Mouse (Mus musculus) limb, embryonic 13.5 days (tissue): ENCODE data around the gene Yy2. TPM values are rescaled to one million over a fixed set of nuclear protein-coding genes. Genes with fewer than 3 reads are reported as not detected.

Experiments
- ATAC-seq: fragments of 200-750 bp; cut with Nextera tagmentation; 2 replicates; pipeline ENCODE4 v1.8.0; 2017; ENCODE audit warnings: low read depth, moderate number of reproducible peaks, moderate TSS enrichment; ENCODE audit not compliant: low FRiP score
- H3K27ac ChIP-seq: fragments of 300-500 bp; sonication (generic); 2 replicates; pipeline ENCODE4 v1.5.1; 2015; ENCODE audit warnings: inconsistent platforms, mild to moderate bottlenecking, moderate library complexity
- H3K27me3 ChIP-seq: fragments of 300-500 bp; sonication (generic); 2 replicates; pipeline ENCODE4 v1.6.1; 2015; ENCODE audit warnings: mild to moderate bottlenecking, inconsistent platforms
- H3K36me3 ChIP-seq: fragments of 300-500 bp; sonication (generic); 2 replicates; pipeline ENCODE4 v1.6.1; 2015; ENCODE audit warnings: inconsistent platforms, mild to moderate bottlenecking, moderate library complexity
- H3K4me1 ChIP-seq: fragments of 300-500 bp; sonication (generic); 2 replicates; pipeline ENCODE4 v1.6.1; 2015; ENCODE audit warnings: inconsistent platforms
- H3K4me2 ChIP-seq: fragments of 300-500 bp; sonication (generic); replicated peaks from 2 replicates; pipeline ENCODE4 v1.6.1; 2015; ENCODE audit warnings: inconsistent platforms, mild to moderate bottlenecking, moderate library complexity
- H3K4me3 ChIP-seq: fragments of 300-500 bp; sonication (generic); 2 replicates; pipeline ENCODE4 v1.5.1; 2015; ENCODE audit warnings: moderate library complexity, mild to moderate bottlenecking, inconsistent platforms
- H3K9ac ChIP-seq: fragments of 300-500 bp; sonication (generic); 2 replicates; pipeline ENCODE4 v1.6.1; 2015; ENCODE audit warnings: mild to moderate bottlenecking, inconsistent platforms
- H3K9me3 ChIP-seq: fragments of 300-500 bp; sonication (generic); 2 replicates; pipeline ENCODE4 v1.6.1; 2016; ENCODE audit warnings: inconsistent platforms
- WGBS: fragments of 180-500 bp; shearing (Covaris S2); methylation state at CpG from one replicate; pipeline ENCODE4 v1.1.7; 2015; 5-methylcytosine and 5-hydroxymethylcytosine counted together
- polyA plus RNA-seq: library from polyadenylated mRNA; unstranded; fragments of >200 nt; fragmentation: Nextera tagmentation; extraction: Ambion mirVana; gene quantifications from 2 replicates; pipeline ENCODE4 v1.2.1, GENCODE M21; 2015

Gene Yy2
- polyA plus RNA-seq, 1 experiment from 2014 or later = 5.3 TPM

DNA sequence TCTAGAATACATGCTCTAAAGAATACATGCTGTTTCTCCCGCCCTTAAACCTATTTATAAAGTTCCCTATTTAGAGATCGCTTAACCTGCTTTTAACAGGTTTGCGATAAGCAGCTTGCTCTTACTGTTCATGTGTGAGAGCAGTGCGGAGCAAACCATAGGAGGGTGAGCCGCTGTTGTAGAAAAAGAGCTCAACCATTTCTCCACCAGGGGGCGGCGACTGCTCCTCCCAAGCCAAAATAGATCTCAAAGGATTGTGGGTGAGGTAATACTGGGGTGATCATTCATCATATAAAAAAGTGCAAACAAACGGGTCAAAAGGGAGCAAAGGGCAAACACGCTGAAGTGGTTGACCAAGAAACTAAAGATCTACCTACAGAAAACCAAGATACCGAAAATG is 5.0 kb downstream of the Yy2 start:
- H3K36me3 ChIP-seq = peaks cover 10% of the 10 kb centered on the region
- no peaks in the 10 kb centered on the region for H3K4me1 ChIP-seq
- H3K9me3 ChIP-seq = no peaks in the 10 kb centered on the region
- no peak overlapping the region for H3K27ac ChIP-seq
- 83% methylated on average over 10 of the region's 10 CpGs for WGBS
- H3K9ac ChIP-seq = no peak overlapping the region
- no peak for ATAC-seq
- no peaks in the 10 kb centered on the region for H3K27me3 ChIP-seq
- H3K4me2 ChIP-seq = no peak overlapping the region
- no peak overlapping the region for H3K4me3 ChIP-seq

DNA sequence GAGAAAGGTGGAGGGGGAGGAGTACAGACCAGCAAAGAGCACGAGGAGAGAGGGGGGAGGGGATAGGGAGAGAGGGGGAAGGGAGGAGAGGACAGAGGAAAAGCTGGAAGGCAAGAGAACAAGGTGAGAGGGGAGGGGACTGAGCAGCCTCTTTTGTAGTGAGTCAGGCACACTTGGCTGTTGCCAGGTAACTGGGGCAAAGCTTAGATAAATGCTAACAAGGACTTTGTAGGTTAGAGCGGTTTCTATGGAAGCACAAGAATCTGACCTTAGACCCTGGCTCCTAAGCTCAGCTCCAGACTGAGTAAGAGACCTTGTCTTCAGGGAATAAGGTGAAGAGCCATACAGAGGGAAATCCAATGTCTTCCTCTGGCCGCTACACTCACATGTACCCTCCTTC is 21.7 kb downstream of the Yy2 start:
- Histone ChIP-seq H3K4me1 (no peaks in the 10 kb centered on the region), H3K9ac (no peak overlapping the region), H3K4me3 (no peak overlapping the region), H3K36me3 (no peaks in the 10 kb centered on the region), H3K9me3 (no peaks in the 10 kb centered on the region), H3K4me2 (no peak overlapping the region), H3K27ac (no peak overlapping the region), H3K27me3 (no peaks in the 10 kb centered on the region)
- 47% methylated on average over 3 of the region's 3 CpGs for WGBS
- ATAC-seq = no peak

Other genes starting within 250 kb of the Yy2 start
- gene Phex, start 153.7 kb downstream of the Yy2 start, polyA plus RNA-seq = 2.9 and 3.6 TPM in 2 replicates
- gene Sms, start 76.7 kb downstream of the Yy2 start, polyA plus RNA-seq = 56.4 and 59.9 TPM in 2 replicates
- gene Mbtps2, start 29.7 kb upstream of the Yy2 start, polyA plus RNA-seq = 23.9 and 25.7 TPM in 2 replicates
- gene Smpx, start 129.9 kb upstream of the Yy2 start, polyA plus RNA-seq = 21.1 and 22.2 TPM in 2 replicates
- 1.4 TPM in 2 replicates for gene Klhl34, start 249.4 kb upstream of the Yy2 start, polyA plus RNA-seq